Mouse (Mus musculus): ENCODE measurements around the gene Rhbdl1.

DNA sequence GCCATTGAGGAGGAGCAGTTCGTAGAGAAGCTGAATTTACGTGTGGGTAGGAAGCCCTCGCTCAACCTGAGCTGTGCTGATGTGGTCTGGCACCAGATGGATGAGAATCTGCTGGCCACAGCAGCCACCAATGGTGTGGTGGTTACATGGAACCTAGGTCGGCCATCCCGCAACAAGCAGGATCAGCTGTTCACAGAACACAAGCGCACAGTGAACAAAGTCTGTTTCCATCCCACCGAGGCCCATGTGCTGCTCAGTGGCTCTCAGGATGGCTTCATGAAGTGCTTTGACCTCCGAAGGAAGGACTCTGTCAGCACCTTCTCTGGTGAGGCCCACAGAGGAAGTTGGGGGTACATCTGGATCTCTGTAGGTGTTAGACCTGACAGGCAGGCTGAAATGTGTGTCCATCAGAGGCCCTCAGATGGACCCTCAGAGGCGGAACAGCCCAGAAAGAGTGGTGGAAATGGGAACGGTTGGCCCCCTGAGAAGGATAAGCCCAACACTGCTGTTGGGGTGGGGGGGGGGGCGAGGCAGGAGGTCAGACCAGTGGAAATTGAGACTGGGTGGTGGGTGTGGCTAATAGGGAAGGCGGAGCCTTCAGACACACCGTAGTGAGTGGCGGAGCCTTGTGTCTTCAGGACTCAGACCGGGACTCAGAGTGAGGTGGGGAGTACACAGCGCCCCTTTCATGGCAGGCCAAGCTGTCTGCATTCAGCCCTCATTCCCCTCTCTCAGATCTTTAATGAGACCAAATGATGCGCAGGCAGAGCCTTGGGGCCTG, 12.5 kb downstream of the Rhbdl1 start:
- no peak for TF ChIP-seq CTCF (IDR thresholded peaks at IDR 0.05; ENCODE audit: low read depth, low read length)
- TF ChIP-seq GATA1 (IDR thresholded peaks at IDR 0.05; ENCODE audit: borderline replicate concordance, low read length): no peak
- no peak for TF ChIP-seq POLR2AphosphoS5 (IDR thresholded peaks at IDR 0.05; ENCODE audit: insufficient replicate concordance, low read depth, low read length)
- TF ChIP-seq TAL1 (conservative IDR thresholded peaks at IDR 0.05; ENCODE audit: low read depth, low read length): no peak
- TF ChIP-seq GATA2 (IDR thresholded peaks at IDR 0.05; ENCODE audit: borderline replicate concordance, low read depth, low read length): no peak
